Mouse (Mus musculus): ENCODE results near the gene Gas7.

The Gas7 gene

DNA sequence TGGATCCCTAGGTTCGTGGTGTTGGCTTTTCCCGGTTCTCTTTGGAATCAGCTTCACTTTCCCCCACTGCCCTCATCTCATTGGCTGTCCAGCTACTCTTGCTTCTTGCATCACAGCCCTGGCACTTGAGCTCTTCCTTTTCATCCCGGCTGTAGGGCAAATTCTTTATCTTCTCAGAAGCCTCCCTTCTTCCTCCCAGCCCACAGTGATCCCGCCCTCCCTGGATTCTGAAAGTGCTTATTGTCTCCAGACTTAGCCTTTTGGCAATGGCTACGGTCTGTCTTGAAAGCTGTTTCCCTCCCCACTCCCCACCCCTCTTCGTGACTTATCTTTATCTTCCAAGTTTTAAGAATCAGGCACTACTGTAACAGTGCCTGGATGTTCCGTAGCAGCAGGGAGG is 126.3 kb downstream of the Gas7 start:
- DNase-seq: no peak

DNA sequence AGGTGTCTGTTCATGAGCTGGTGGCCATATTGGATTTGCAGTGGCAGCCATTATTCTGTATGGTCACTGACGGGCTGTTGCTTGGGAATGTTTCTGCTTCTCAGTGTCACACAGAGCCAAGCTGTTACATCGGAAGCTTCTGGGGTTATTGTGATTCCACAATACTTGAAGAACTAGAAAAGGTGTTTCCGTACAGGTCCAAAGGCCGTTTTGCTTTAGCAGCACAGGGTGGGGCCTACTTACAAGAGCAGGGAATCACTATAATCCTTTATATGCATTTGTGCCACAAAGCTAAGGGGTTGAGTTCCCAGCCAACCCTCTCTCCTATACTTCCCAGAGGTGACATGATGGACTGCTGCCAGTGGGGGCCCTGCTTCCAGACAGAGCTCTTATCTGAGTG is 127.3 kb downstream of the Gas7 start:
- DNase-seq: no peak

DNA sequence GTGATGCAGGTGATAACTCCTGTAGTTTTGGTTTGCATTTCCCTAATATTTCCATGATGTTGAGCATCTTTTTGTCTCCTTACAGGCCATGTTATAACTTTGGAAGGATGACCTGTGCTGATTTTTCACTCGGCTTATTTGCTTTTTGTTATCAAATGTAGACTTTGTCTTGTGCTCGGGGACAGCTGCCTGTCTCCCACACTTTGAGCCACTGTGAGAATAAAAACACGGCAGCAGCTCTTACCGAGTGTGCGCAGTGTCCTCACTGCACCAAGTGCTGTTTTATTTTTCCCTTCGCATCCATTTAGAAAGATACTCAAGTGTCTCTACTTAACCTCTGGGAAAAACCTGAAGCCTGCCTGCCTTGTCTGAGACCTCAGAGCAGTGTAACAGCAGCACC is 129.8 kb downstream of the Gas7 start:
- DNase-seq: no peak

DNA sequence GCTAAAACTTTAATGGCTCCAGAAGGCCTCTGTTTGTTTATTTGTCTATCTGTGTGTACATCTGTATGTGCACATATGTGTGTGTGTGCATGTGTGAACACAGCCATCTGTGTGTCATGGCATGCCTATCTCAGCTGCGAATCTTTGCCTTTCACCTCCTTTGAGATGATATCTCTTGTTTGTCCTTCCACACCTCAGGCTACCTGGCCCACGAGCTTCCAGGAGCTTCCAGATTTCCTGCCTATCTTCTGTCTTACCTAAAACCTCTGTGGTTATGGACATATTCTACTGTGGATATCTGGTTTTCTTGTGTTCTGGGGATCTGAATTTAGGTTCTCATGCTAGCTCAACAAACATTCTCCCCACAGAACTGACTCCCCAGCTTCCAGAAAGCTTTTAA is 130.4 kb downstream of the Gas7 start:
- no peak for DNase-seq

DNA sequence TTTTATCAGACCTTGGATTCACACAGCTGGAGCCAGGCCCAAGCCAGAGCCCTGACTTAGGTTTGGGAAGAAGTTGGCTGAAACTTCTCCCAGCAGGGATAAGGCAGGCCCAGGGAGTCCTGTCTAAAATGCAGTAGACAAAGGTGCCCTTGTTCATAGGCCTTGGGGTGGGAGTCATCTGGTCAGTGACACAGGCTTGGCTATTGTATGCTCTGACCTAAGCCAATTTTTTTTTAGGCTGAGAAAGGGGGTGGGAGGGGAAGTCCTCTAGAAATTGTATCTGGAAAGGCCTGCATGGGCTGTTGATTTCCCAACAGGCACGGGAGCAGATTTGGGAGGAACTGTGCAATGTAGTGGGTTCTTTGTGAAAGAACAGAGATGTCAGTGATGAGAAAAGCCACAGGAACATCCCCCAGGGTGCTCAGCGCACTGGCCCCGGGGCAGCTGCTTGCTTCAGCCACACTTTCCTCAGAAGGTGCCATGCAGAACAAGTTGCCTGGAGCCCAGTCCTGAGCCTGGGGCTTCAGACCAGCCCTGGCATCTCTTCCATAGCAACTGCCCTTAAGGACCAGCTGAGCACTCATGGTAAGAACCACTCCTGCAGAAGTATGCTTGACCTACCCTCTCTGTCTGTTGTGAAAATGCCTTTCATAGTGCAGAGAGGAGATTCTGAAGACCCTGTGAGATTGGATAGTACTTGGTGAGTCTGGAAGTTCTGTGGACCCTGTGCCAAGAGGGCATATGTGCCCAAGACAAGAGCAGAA is 131.2 kb downstream of the Gas7 start:
- DNase-seq: peak; percentile 47

DNA sequence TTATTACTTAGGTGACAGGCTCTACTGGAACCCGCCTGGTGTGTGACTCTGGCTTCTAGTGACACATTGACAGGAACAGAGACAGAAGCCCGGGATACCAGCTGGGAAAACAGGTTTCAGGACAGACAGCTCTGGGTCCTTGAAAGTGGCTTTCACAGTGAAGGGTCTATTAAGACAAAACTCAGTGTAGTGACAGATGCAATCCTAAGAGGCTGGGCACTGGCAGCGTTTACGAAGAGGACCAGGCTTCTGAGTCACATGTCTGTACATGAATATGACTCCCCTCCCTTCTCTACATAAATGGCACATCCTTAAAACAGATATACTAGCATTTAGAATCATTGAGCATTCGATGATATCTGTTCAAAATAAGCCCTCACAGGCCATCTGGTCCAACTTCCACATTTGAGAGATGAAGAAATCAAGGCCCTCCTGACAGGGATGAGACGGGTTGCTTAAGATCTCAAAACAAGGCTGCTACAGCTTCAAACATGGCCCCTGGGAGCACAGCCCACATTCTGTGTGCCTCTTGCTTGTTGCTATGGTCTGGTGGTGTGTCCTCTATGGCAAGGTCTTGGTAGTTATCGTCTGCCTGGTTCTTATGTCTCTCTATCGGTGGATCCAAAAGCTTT is 133.1 kb downstream of the Gas7 start:
- DNase-seq: no peak

DNA sequence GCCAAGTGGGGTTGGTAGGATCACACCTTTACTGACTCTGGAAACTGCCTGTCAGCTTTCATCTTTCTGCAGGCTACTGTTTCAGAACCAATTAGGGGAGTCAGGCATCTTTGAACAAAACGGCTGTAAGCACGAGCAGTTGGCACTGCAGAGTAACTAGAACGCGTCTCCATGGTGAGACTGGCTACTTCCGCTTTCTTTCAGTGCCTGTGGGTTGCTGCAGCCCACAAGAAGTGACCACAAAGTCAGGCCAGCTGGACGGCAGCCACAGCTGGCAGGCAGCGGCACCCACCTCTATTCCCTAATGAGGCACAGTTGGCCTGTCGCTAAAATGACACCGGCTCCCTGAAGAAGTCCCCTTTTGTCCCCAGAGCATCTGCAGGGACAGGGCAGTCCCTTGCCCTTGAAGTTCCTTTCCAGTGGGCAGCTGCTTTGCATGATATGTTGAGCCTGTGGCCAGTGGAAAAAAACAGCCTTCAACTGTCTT is 133.6 kb downstream of the Gas7 start:
- peak; percentile 92 for DNase-seq

GRCm38 (mm10) chr11:67596233-67596632 is 141.0 kb downstream of the Gas7 start:
- DNase-seq: peak; percentile 70

DNA sequence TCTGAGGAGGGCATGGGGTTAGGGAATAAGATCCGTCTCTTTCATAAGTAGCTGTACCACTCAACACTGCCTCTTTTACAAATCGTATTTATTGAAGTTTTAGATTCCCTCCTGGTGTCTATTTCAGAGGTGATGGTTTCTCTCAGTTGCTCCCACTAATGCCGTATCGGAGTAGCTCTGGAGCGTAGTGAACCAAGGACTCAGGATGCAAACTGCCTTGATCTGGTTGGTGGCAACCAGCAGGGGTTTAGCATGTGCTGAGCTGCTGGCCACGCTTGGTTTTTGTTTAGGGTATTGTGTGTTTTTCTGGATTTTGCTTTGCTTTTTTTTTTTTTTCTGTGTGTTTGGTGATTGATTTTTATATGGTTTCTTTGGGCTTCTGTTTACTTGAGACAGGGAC is 141.6 kb downstream of the Gas7 start:
- no peak for DNase-seq

DNA sequence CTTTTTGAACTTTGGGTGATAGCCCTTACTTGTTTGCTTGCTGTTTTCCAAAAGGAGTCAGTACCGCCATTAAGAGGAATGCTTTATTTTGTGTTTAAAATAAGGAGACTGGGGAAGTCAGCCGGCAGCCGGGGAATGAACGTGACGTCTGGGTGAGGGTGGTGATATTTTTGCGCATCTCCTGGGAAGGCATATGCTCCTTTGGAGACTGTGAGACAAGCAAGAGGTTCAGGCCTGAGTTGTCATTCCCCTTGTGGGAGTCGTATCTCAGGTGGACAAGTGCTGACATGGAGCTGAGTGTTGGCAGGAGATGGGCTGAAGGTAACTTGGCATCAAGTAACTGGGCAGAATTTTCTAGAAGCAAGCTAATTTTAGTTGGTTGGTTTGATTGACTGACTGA is 142.2 kb downstream of the Gas7 start:
- DNase-seq: no peak

- peak; percentile 49 for DNase-seq
Observed at GRCm38 (mm10) chr11:67599141-67599540, 143.9 kb downstream of the Gas7 start.

GRCm38 (mm10) chr11:67600710-67601430 is 145.6 kb downstream of the Gas7 start:
- DNase-seq: no peak

DNA sequence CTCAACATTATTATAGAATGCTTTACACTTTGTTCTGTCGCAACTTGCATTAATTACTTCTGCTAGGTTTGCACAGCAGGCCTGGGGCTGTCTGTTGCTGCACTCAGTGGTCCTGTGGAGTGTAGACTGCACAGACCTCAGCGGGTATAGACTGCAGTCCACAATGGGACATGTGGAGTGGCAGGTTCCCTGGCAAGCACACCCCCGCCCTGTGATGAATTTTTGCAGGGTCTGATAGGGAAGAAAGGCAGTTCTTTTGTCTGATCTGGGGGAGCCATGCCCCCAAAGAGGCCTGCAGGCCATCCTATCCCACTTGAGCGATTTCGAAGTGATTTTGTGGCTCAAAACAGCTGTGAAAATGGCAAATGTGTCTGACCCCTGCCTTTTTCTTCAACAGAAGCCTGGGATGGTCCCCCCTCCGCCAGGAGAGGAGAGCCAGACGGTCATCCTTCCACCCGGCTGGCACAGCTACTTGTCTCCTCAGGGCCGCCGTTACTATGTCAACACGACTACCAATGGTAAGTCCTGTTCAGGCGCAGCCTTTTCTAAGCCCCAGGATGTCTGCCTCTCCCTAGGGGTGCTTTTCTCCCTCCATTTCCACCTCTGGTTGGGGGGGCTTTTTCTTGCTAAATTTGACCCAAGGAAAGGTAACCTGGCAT is 147.6 kb downstream of the Gas7 start:
- DNase-seq: peak; percentile 65

- DNase-seq: no peak
Observed at GRCm38 (mm10) chr11:67604481-67604880, 149.2 kb downstream of the Gas7 start.

DNA sequence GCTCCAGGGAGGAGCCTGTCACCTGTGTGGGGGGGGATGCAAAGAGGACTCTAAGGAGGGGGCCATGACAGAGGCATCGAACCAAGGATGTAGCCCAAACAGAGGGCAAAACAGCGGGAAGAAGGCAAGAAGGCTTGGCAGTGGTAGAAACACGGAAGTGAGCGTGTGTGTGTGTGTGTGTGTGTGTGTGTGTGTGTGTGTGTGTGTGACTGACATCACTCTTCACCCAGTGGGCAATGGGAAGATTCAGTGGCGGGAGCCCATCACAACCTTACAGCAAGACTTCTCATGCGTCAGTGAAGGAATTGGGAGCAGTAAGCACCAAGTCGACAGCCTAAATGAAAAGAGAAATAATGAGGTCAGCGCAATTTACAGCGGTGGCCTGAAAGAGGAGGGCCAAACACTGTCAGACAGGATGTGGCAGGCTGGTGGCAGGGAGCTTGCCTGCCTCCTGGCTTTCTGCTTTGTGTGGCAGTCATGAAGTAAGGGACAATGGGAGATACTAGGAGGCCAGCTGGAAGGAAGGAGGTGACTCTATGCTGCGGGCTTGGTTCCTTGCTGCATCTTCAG is 153.0 kb downstream of the Gas7 start:
- DNase-seq: peak; percentile 77

- DNase-seq: no peak
Observed at GRCm38 (mm10) chr11:67612158-67612839, 157.1 kb downstream of the Gas7 start.

DNA sequence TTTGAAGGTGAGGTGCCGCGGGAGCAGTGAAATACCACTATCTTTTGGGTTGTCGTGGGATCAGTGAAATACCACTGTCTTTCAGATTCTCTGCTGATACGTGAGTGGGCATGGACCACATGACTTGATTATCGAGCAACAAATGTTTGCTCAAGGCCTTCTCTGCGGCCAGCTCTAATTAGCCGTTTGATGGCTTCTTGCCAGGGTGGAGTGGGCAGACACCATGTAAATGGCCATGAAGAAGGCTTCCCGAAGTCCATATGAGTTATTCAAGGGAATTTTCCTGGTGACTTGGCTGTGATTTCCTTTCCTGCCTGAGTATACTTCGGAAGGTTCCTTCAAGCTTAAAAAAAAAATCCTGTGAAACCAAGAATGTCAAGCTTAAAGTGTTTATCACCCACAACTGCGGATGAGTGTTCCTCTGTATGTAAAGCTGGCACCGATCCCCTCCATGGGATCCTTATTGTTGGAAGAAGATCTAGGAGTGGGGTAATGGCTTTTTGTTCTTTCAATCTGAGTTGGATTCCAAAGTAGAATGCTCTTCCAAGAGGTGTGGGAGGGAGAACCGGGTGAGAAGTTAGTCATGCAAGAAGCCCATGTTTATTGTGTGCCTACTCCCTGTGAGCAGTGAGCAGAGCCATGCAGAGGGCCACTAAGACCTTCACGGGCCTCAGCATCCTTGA is 161.5 kb downstream of the Gas7 start:
- no peak for DNase-seq

DNA sequence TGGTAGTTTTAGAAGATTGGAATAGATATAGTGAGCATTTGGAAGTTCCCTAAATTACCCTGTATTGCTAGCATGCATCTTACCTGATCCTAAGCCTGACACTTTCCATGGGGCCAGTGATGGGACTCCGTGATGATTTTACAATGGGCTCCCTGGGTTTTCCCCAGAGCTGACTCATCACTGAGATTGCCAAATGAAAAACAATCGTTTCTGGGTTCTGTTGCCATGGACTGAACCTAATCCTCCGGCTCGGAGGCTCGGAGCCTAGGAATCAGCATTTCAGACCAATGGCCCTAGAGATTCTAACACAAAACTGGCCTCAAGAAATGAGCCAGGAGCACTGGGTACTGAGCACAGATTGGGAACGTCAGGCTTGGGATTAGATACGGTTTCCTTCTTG is 167.1 kb downstream of the Gas7 start:
- DNase-seq: no peak

DNA sequence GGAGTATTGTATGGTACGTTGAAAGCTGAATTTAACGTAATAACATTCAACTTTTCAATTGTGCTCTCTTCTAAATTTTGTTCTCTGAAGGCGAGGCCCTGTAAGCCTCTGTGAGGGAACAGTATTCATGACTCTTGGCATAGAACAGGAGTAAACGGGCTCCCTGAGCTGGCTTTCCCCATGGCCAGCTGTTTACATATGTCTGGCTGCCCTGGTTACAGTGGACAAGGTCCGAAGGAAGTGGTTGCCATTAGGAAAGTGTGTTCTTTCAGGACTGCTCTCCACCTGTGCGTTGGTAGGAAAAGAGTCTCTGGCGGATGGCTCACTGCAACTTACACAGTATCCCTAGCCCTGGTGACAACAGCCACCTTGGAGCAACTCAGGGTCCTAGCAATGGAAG is 171.9 kb downstream of the Gas7 start:
- no peak for DNase-seq

GRCm38 (mm10) chr11:67628522-67628921 is 173.3 kb downstream of the Gas7 start:
- no peak for DNase-seq

GRCm38 (mm10) chr11:67632906-67633305 is 177.7 kb downstream of the Gas7 start:
- no peak for DNase-seq

All from retina, postnatal 1 day (tissue).